Mouse (Mus musculus): ENCODE results near the gene Anks1b.

The Anks1b gene

GRCm38 (mm10) chr10:90851999-90852398, 978.7 kb downstream of the Anks1b start:
- no peak for DNase-seq (ENCODE audit: low read depth, low spot score)

- DNase-seq (ENCODE audit: low read depth, low spot score) = no peak
These were observed 979.1 kb downstream of the Anks1b start for GRCm38 (mm10) chr10:90852432-90852831.

- no peak for DNase-seq (ENCODE audit: low read depth, low spot score)
These were observed 983.4 kb downstream of the Anks1b start for GRCm38 (mm10) chr10:90856668-90857067.

DNA sequence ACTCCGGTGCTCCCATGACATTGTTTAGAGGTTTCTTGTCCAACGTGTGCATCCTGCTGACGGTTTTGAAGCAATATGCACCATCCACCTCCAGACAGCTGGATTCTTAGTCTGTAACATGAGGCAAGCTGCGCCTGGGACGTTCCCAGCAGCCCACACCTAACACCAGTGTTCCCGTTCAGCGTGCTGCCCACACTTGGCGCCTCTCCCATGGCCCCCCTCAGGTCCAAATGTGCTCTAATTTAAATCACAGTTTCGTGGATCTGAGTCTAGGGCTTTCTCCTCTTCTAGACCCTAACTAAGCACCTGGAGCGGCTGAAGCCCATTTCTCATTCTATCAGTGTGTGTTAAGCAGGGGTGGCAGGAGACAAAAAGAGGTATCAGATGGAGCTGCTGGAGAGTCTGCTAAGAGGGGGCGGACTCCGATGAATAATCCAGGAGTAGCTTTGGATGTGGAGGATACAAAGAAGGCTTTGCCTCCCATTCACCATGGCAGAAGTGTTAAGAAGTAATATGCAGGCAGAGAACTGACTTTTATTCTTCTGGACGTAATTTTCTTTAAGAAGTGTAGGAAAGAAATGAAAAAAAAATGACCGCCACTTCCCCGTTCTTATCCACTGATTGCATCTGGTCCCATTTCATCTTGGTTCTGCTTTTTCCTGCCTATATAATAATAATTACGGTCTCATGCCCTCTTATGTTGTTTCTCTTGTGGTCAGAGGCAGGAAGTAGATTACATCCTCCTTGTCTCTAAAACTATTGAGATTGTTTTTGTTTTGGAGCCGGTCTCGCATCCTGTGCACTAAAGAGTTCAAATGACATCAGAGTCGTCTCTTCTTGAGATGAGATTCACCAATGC, 986.6 kb downstream of the Anks1b start:
- no peak for DNase-seq (ENCODE audit: low read depth, low spot score)

- DNase-seq (ENCODE audit: low read depth, low spot score) = no peak
These were observed 990.7 kb downstream of the Anks1b start for GRCm38 (mm10) chr10:90863881-90864598.

- DNase-seq (ENCODE audit: low read depth, low spot score) = no peak
These were observed 991.2 kb downstream of the Anks1b start for GRCm38 (mm10) chr10:90864599-90864889.

DNA sequence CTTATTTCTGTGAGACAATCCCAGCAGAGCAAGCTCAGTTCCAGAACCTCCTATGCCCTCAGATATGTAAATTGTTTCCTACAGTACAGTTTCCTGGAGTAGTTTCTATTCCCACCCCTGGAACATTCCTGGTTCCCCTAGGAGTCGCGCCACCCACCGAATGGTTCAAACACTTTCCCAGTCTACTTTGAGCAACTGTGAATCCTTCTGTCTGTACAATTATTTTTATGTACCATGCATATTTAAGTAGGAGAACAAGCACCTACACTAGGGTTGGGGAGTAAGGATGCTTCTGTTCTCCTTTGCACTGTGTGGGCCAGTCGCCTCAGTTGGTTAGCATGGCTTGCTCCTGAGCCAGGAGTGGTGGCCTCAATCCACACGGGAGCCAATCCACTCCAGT, 999.9 kb downstream of the Anks1b start:
- DNase-seq (ENCODE audit: low read depth, low spot score) = no peak

DNA sequence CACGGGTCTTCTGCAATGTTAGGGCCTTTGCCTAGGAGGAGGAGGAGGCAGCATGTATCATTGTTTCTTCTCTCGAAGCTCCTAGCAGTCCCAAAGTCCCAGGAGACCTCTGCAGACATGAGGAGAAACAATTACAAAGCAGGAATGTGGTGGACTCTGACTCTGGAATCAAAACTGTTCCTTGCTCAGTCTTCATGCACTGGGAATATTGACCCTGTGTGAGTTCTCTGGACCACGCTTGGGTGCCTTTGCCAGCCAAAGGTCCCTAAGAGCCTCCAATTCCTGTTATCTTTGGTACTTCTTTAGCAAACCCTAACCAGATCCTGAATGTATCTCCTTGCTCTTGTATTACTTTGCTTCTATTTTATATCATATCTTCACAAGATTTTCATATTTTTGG, 1000.9 kb downstream of the Anks1b start:
- no peak for DNase-seq (ENCODE audit: low read depth, low spot score)

DNA sequence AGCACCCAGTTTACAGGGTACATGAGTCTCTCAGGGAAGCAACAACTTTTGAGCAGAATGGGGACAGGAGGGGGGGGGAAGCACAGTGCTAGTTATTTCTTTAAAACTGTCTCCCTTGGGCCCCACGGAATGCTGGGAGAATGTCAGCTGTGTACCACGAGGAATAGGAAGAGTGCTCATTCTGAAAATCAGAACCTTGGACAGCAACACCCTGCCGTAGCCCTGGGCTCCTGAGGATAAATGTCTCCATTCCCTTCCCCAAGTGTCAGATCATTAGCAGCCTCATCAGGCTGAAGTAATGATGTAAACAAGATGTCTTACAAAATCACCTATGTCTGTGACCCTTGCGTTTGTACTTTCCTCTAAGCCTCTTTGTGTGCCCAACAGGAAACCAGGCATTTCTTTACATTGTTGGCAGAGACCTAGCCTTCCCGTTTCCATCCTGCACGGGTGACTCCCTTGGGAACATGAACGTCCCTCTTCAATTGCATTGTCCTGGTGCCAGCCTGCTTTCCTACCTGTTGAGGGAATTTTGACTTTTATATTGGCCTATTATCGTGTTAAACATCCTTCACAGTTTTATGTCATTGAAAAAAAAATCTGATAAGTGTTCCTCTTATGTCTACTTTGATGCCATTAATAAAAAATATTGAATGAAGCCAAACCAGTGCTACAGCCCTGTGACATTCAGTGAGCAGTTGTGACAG, 1007.7 kb downstream of the Anks1b start:
- DNase-seq (ENCODE audit: low read depth, low spot score) = no peak

- DNase-seq (ENCODE audit: low read depth, low spot score) = no peak
These were observed 1016.3 kb downstream of the Anks1b start for GRCm38 (mm10) chr10:90889566-90889965.

DNA sequence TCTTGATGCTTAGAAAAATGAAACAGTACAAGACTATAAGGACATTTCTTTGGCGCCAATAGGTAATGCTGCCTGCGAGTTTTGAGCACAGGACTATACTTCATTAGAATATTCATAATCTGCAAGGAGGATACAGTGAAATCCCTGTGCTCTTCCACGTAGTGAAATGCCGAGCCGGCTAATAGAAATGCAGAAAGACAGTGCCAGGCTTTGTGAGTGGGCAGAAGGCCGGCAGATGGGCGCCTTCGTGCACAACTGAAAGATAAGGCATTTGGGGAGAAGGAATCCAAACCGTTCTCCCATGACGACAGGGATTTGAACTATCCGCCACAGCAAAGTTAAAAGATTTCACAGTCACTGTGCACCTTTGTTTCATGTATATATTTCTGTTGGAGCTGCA, 1019.4 kb downstream of the Anks1b start:
- peak; percentile 26 for DNase-seq (ENCODE audit: low read depth, low spot score)

GRCm38 (mm10) chr10:90897894-90898293, 1024.6 kb downstream of the Anks1b start:
- no peak for DNase-seq (ENCODE audit: low read depth, low spot score)

GRCm38 (mm10) chr10:90904185-90904584, 1030.9 kb downstream of the Anks1b start:
- DNase-seq (ENCODE audit: low read depth, low spot score) = no peak

GRCm38 (mm10) chr10:90907381-90907780, 1034.1 kb downstream of the Anks1b start:
- DNase-seq (ENCODE audit: low read depth, low spot score) = no peak

GRCm38 (mm10) chr10:90923476-90923875, 1050.2 kb downstream of the Anks1b start:
- DNase-seq (ENCODE audit: low read depth, low spot score) = no peak

- DNase-seq (ENCODE audit: low read depth, low spot score) = no peak
These were observed 1059.8 kb downstream of the Anks1b start for GRCm38 (mm10) chr10:90933088-90933487.

- DNase-seq (ENCODE audit: low read depth, low spot score) = no peak
These were observed 1061.4 kb downstream of the Anks1b start for GRCm38 (mm10) chr10:90934678-90935077.

DNA sequence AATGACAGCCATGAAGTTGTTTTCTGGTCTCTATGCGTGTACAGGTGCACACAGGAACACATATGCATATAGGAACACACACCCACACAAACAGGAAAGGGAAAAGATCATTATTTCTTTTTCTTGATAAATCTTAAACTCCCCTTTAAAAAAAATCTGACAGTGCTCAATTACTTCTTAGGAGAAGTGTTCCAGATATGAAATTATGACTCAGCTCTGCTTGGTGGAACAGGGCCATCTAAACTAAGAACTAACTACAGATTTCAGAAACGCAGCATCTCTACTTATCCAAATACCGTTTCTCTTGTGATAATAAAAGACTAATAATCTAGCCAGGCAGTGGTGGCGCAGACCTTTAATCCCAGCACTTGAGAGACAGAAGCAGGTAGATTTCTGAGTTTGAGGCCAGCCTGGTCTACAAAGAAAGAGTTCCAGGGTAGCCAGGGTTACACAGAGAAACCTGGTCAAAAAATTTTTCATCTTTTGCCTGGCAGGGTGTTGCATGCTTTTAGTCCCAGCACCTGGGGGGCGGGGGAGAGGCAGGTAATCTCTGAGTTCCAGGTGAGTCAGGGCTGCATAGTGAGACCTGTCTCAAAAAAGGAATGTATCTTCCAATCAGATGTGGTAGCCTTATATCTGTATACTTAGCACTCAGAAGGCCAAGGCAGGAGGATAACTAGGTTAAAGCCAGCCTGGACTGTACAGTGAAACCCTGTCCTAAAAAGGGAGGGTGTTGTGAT, 1064.6 kb downstream of the Anks1b start:
- DNase-seq (ENCODE audit: low read depth, low spot score) = no peak

- DNase-seq (ENCODE audit: low read depth, low spot score) = no peak
These were observed 1067.5 kb downstream of the Anks1b start for GRCm38 (mm10) chr10:90940521-90941520.

GRCm38 (mm10) chr10:90942001-90942700, 1068.8 kb downstream of the Anks1b start:
- no peak for DNase-seq (ENCODE audit: low read depth, low spot score)
